Mouse (Mus musculus): ENCODE measurements around the gene Kalrn. TPM values are rescaled to one million over a fixed set of nuclear protein-coding genes. Genes with fewer than 3 reads are reported as not detected.

Gene Kalrn
- polyA plus RNA-seq, 1 experiment from 2014 or later, result 30.5 TPM

DNA sequence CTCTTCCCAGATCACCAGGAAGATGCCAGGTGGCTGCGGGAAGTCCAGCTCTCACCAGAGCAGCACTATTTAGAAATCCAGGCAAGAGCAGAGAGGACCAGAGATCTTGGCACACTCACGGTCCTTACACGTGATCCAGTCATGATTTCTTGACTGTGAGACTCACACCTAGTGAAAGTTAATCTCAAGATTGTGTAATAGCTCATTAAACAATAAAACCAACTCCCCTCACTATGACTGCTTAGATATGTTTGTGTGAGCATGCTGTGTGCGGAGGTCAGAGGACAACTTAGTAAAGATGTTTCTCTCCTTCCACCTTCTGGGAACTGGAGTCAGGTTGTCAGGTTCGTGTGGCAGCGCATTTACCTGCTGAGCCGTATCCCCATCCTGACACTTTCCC is 453.5 kb downstream of the Kalrn start:
- Histone ChIP-seq H3K27ac (no peak overlapping the region), H3K36me3 (replicated peaks; ENCODE audit: control insufficient read depth, insufficient read depth) (peaks cover 12% of the 10 kb centered on the region), H3K27me3 (ENCODE audit: control insufficient read depth, insufficient read depth, low read length) (no peaks in the 10 kb centered on the region), H3K4me2 (replicated peaks) (no peak overlapping the region), H3K4me3 (replicated peaks; ENCODE audit: low read length) (no peak overlapping the region), H3K4me1 (replicated peaks; ENCODE audit: control insufficient read depth, insufficient read depth, low read length) (no peaks in the 10 kb centered on the region), H3K9ac (no peak overlapping the region), H3K9me3 (ENCODE audit: control insufficient read depth, low read length) (no peaks in the 10 kb centered on the region)
- DNase-seq (ENCODE audit: low spot score), result no peak
- 90% methylated on average over 7 of the region's 7 CpGs for WGBS
- ATAC-seq (ENCODE audit: low FRiP score), result no peak

DNA sequence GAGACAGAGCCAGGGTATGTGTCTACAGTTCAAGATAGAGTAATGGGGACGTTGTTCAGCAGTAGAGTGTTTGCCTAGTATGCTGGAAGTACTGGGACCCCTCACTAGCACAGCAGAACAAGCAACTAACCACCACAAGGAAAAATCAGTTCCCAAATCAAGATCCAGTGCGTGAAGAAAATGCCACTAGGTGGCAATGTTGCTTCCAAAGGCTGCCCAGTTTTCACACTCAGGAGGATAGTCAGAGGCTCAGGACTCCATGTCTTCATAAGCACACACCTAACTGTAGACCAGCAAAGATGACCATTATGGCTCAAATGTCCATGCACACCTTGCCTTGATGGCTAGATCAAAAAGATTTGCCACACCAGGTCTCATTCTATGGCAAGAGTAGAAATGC is 454.0 kb downstream of the Kalrn start:
- Histone ChIP-seq H3K27ac (no peak overlapping the region), H3K4me3 (replicated peaks; ENCODE audit: low read length) (no peak overlapping the region), H3K4me2 (replicated peaks) (no peak overlapping the region), H3K36me3 (replicated peaks; ENCODE audit: control insufficient read depth, insufficient read depth) (peaks cover 12% of the 10 kb centered on the region), H3K27me3 (ENCODE audit: control insufficient read depth, insufficient read depth, low read length) (no peaks in the 10 kb centered on the region), H3K9ac (no peak overlapping the region), H3K4me1 (replicated peaks; ENCODE audit: control insufficient read depth, insufficient read depth, low read length) (no peaks in the 10 kb centered on the region), H3K9me3 (ENCODE audit: control insufficient read depth, low read length) (no peaks in the 10 kb centered on the region)
- no peak for DNase-seq (ENCODE audit: low spot score)
- no peak for ATAC-seq (ENCODE audit: low FRiP score)
- WGBS, result 24% methylated on average over 2 of the region's 2 CpGs

DNA sequence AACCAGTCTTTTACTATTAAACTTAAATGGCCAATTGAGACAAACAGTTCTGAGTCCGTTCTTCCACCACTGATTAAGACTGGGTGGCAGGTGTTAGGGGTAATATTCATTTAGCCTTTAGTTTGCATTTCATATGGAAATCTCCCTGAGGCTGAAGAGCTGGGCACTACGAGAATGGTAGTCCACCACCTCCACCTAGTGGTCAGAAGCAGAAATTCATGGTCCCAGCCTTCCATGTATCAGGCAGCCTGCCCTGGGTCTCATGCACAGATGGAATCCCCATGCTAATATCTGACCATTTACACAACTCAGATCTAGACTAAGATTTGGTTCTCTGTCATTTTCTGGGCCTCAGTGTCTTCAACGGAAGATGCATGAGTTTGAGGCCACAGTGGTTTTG is 458.7 kb downstream of the Kalrn start:
- Histone ChIP-seq H3K27me3 (ENCODE audit: control insufficient read depth, insufficient read depth, low read length) (no peaks in the 10 kb centered on the region), H3K36me3 (replicated peaks; ENCODE audit: control insufficient read depth, insufficient read depth) (peaks cover 7% of the 10 kb centered on the region), H3K4me1 (replicated peaks; ENCODE audit: control insufficient read depth, insufficient read depth, low read length) (no peaks in the 10 kb centered on the region), H3K9ac (no peak overlapping the region), H3K4me2 (replicated peaks) (no peak overlapping the region), H3K9me3 (ENCODE audit: control insufficient read depth, low read length) (no peaks in the 10 kb centered on the region), H3K27ac (no peak overlapping the region), H3K4me3 (replicated peaks; ENCODE audit: low read length) (no peak overlapping the region)
- ATAC-seq (ENCODE audit: low FRiP score) (peak; percentile 76), DNase-seq (ENCODE audit: low spot score) (peak; percentile 89)
- 1% methylated on average over 3 of the region's 3 CpGs for WGBS

DNA sequence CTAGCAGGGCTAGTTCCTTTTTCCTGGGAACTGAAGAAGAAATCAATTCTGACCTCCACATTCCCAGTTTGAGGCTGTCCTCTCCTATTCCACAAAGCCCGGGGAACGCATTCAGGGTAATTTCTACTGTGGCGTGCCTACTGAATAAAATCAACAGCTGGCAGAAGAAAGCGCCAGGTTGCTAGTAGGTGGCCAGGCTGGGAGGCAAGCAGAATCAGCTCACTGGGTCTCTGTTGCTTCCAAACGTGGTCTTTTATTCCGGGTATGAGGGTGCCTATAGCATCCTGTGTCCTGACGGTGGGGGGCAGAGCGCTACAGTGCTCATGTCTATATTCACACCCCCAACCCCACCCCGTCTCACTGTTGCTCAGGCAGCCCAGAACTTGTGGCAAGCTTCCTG is 460.2 kb downstream of the Kalrn start:
- peaks cover 6% of the 10 kb centered on the region for H3K36me3 ChIP-seq (replicated peaks; ENCODE audit: control insufficient read depth, insufficient read depth)
- DNase-seq (ENCODE audit: low spot score) (no peak), ATAC-seq (ENCODE audit: low FRiP score) (no peak)
- H3K4me1 ChIP-seq (replicated peaks; ENCODE audit: control insufficient read depth, insufficient read depth, low read length), result no peaks in the 10 kb centered on the region
- no peak overlapping the region for H3K4me3 ChIP-seq (replicated peaks; ENCODE audit: low read length)
- no peak overlapping the region for H3K4me2 ChIP-seq (replicated peaks)
- H3K27me3 ChIP-seq (ENCODE audit: control insufficient read depth, insufficient read depth, low read length), result no peaks in the 10 kb centered on the region
- H3K27ac ChIP-seq, result no peak overlapping the region
- no peaks in the 10 kb centered on the region for H3K9me3 ChIP-seq (ENCODE audit: control insufficient read depth, low read length)
- H3K9ac ChIP-seq, result no peak overlapping the region
- whole genome bisulfite sequencing, result 88% methylated on average over 9 of the region's 9 CpGs

DNA sequence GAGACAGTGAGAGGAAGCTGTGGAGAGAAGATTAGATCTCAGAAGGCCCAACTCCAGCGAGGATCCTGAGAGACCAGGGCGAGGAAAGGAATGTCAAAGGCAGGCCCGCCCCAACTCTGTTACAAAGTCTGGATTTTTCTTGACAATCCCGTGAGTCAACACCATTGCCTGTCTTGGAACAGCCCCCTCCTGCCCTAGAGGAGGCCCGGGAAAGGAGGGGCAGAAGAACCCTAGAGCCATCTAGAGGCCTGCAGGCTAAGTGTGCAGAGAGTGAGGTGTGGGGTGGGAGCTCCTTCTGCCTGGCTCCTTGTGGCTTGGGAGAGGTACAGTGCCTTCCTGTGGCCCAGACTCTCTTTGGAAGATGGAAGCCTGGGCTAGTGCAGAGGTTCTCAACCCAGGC is 460.8 kb downstream of the Kalrn start:
- Histone ChIP-seq H3K4me3 (replicated peaks; ENCODE audit: low read length) (no peak overlapping the region), H3K9ac (no peak overlapping the region), H3K27ac (no peak overlapping the region), H3K36me3 (replicated peaks; ENCODE audit: control insufficient read depth, insufficient read depth) (peaks cover 6% of the 10 kb centered on the region), H3K4me2 (replicated peaks) (no peak overlapping the region), H3K9me3 (ENCODE audit: control insufficient read depth, low read length) (no peaks in the 10 kb centered on the region), H3K27me3 (ENCODE audit: control insufficient read depth, insufficient read depth, low read length) (no peaks in the 10 kb centered on the region), H3K4me1 (replicated peaks; ENCODE audit: control insufficient read depth, insufficient read depth, low read length) (no peaks in the 10 kb centered on the region)
- DNase-seq (ENCODE audit: low spot score) (no peak), ATAC-seq (ENCODE audit: low FRiP score) (no peak)
- WGBS, result 36% methylated on average over 5 of the region's 5 CpGs

DNA sequence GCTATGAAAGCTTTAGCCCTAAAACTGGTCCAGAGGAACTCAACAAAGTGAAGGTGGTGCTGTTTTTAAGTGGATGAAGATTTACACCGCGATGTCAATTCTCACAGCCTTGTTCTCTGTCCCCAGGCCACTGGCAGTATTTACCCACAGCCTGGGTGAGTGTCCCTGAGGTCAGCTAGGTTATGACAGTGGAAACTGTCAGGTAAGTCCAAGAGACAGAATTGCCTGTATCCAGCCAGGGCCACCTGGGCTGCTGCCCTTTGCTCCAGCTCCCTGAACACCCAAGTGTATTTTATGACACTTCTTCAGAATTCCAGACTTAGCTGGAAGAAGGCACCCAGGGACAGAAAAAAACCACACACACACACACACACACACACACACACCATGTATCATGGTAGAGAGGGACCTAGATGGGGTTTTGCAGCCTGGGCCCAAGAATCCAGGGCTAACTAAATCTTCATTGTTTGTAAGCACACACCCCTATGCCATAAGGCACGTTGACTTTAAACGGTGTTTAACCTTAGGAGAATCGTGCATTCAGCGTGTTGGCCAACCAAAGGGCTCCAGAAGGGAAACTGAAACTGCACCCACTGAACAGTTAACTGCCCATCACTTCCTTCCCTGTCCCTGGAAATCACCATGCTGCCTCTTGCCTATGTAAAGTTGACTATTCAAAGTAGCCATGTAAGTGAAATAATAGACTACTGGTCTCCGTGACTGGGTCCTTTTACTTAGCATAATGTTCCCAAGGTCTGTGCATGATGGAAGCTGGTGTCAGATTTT is 462.3 kb downstream of the Kalrn start:
- Histone ChIP-seq H3K4me3 (replicated peaks; ENCODE audit: low read length) (no peak overlapping the region), H3K36me3 (replicated peaks; ENCODE audit: control insufficient read depth, insufficient read depth) (peaks cover 5% of the 10 kb centered on the region), H3K27me3 (ENCODE audit: control insufficient read depth, insufficient read depth, low read length) (no peaks in the 10 kb centered on the region), H3K9ac (no peak overlapping the region), H3K4me2 (replicated peaks) (no peak overlapping the region), H3K4me1 (replicated peaks; ENCODE audit: control insufficient read depth, insufficient read depth, low read length) (no peaks in the 10 kb centered on the region), H3K9me3 (ENCODE audit: control insufficient read depth, low read length) (no peaks in the 10 kb centered on the region), H3K27ac (no peak overlapping the region)
- 90% methylated on average over 7 of the region's 7 CpGs for WGBS
- ATAC-seq (ENCODE audit: low FRiP score), result no peak
- no peak for DNase-seq (ENCODE audit: low spot score)

DNA sequence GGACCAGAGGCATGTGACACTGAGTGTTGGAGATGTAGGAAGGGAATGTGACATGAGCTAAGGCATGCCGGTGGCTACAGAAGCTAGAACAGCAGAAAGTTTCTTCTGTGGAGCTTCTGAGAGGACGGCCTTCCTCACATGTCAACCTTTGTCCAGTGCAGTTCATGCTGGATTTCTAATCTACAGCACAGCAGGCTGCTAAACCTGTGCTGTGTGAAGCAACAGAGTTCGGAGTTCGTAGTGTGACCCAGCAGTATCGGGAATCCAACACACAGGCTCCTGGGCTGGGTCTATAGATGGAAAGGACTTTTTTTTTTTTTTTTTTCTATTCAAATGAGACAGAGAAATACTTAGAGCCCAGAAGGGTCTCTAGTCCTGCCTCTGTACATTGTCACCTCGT is 468.9 kb downstream of the Kalrn start:
- 86% methylated on average over 6 of the region's 6 CpGs for WGBS
- no peak overlapping the region for H3K27ac ChIP-seq
- H3K9ac ChIP-seq, result no peak overlapping the region
- no peak overlapping the region for H3K4me2 ChIP-seq (replicated peaks)
- H3K4me3 ChIP-seq (replicated peaks; ENCODE audit: low read length), result no peak overlapping the region
- no peaks in the 10 kb centered on the region for H3K36me3 ChIP-seq (replicated peaks; ENCODE audit: control insufficient read depth, insufficient read depth)
- ATAC-seq (ENCODE audit: low FRiP score) (no peak), DNase-seq (ENCODE audit: low spot score) (no peak)
- no peaks in the 10 kb centered on the region for H3K9me3 ChIP-seq (ENCODE audit: control insufficient read depth, low read length)
- no peaks in the 10 kb centered on the region for H3K27me3 ChIP-seq (ENCODE audit: control insufficient read depth, insufficient read depth, low read length)
- no peaks in the 10 kb centered on the region for H3K4me1 ChIP-seq (replicated peaks; ENCODE audit: control insufficient read depth, insufficient read depth, low read length)

DNA sequence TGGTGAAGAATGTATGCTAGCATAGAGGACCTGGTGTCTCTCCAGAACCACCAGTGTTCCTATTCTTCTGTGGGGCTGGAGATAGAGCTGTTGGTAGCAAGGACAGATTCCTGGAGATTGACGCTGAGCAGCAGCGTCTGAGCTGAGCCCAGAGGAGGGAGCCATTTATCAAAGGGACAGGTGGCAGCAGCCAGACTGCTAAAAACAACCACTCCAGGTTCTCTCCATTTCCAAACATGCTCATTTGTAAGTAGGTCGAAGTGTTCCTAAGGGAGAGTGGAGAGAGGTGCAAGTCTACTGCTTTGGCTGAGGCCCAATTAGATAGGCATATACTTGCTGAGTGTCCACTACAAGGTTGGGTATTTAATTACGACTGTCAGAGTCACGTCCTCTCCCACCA is 470.6 kb downstream of the Kalrn start:
- Histone ChIP-seq H3K9ac (no peak overlapping the region), H3K4me1 (replicated peaks; ENCODE audit: control insufficient read depth, insufficient read depth, low read length) (no peaks in the 10 kb centered on the region), H3K9me3 (ENCODE audit: control insufficient read depth, low read length) (no peaks in the 10 kb centered on the region), H3K4me3 (replicated peaks; ENCODE audit: low read length) (no peak overlapping the region), H3K36me3 (replicated peaks; ENCODE audit: control insufficient read depth, insufficient read depth) (no peaks in the 10 kb centered on the region), H3K27me3 (ENCODE audit: control insufficient read depth, insufficient read depth, low read length) (no peaks in the 10 kb centered on the region), H3K27ac (no peak overlapping the region), H3K4me2 (replicated peaks) (no peak overlapping the region)
- ATAC-seq (ENCODE audit: low FRiP score) (no peak), DNase-seq (ENCODE audit: low spot score) (no peak)
- WGBS, result 57% methylated on average over 5 of the region's 5 CpGs

DNA sequence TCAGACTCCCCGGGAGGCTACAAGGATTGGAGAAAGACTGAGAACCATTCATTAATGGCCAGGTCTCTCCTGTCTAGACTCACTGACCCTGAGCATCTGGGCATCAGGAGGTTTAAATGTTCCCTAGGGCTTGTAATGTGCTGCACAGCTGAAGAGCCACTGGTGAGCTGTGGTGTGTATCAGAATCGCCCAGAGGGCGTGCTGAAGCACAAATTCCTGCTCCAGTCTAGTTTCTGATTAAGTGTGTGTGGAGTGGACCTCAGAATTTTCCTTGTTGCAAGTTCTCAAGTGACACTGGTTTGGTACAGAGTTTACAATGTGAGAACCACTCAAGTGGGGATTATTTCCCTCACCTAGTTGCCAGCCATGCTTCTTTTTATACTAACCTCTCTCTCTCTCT is 473.5 kb downstream of the Kalrn start:
- H3K4me3 ChIP-seq (replicated peaks; ENCODE audit: low read length), result no peak overlapping the region
- H3K36me3 ChIP-seq (replicated peaks; ENCODE audit: control insufficient read depth, insufficient read depth), result no peaks in the 10 kb centered on the region
- H3K4me2 ChIP-seq (replicated peaks), result no peak overlapping the region
- H3K27me3 ChIP-seq (ENCODE audit: control insufficient read depth, insufficient read depth, low read length), result peaks cover 10% of the 10 kb centered on the region; the same call in 1 of the 2 replicates
- no peaks in the 10 kb centered on the region for H3K9me3 ChIP-seq (ENCODE audit: control insufficient read depth, low read length)
- no peak overlapping the region for H3K27ac ChIP-seq
- H3K4me1 ChIP-seq (replicated peaks; ENCODE audit: control insufficient read depth, insufficient read depth, low read length), result peaks cover 14% of the 10 kb centered on the region
- DNase-seq (ENCODE audit: low spot score), result no peak
- ATAC-seq (ENCODE audit: low FRiP score), result no peak
- 72% methylated on average over 3 of the region's 3 CpGs for WGBS
- H3K9ac ChIP-seq, result no peak overlapping the region

All from hindbrain, embryonic 14.5 days (tissue).